Mouse (Mus musculus) cerebellum, adult 9-11 months (tissue): ENCODE results near the gene Pmfbp1.

Source experiments
- DNase-seq: peaks from one replicate; pipeline ENCODE4 v3.0.0; 2022

Gene Pmfbp1

GRCm38 (mm10) chr8:109505560-109505959 lies 11.7 kb downstream of the Pmfbp1 start:
- no peak for DNase-seq

- no peak for DNase-seq
These were observed 30.2 kb downstream of the Pmfbp1 start for GRCm38 (mm10) chr8:109524008-109524407.

GRCm38 (mm10) chr8:109535140-109535990 lies 41.5 kb downstream of the Pmfbp1 start:
- no peak for DNase-seq

GRCm38 (mm10) chr8:109536703-109537102 lies 42.9 kb downstream of the Pmfbp1 start:
- DNase-seq, result peak; percentile 33

GRCm38 (mm10) chr8:109542165-109542564 lies 48.3 kb downstream of the Pmfbp1 start:
- no peak for DNase-seq

- no peak for DNase-seq
These were observed 49.1 kb downstream of the Pmfbp1 start for GRCm38 (mm10) chr8:109542748-109543519.

GRCm38 (mm10) chr8:109544049-109544448 lies 50.2 kb downstream of the Pmfbp1 start:
- DNase-seq, result no peak

GRCm38 (mm10) chr8:109551663-109552062 lies 57.8 kb downstream of the Pmfbp1 start:
- DNase-seq, result no peak

GRCm38 (mm10) chr8:109563881-109564280 lies 70.1 kb downstream of the Pmfbp1 start:
- DNase-seq, result no peak

- no peak for DNase-seq
These were observed 70.9 kb downstream of the Pmfbp1 start for GRCm38 (mm10) chr8:109564766-109565165.

- DNase-seq, result peak; percentile 100
These were observed 71.9 kb downstream of the Pmfbp1 start, which contains the start of the genes Dhx38 and Txnl4b for GRCm38 (mm10) chr8:109565498-109566333. Gene Dhx38 (minus strand): TSS chr8:109565861. Gene Txnl4b (plus strand): TSS chr8:109565892.

- DNase-seq, result no peak
These were observed 77.3 kb downstream of the Pmfbp1 start for GRCm38 (mm10) chr8:109571139-109571538.

- DNase-seq, result no peak
These were observed 82.5 kb downstream of the Pmfbp1 start for GRCm38 (mm10) chr8:109576311-109576710.

GRCm38 (mm10) chr8:109578900-109579301 lies 85.1 kb downstream of the Pmfbp1 start, which contains the start of gene Hp:
Gene Hp (minus strand): TSS chr8:109579172.
- DNase-seq, result no peak

- DNase-seq, result no peak
These were observed 90.5 kb downstream of the Pmfbp1 start for GRCm38 (mm10) chr8:109584293-109584692.

- DNase-seq, result no peak
These were observed 91.0 kb downstream of the Pmfbp1 start for GRCm38 (mm10) chr8:109584830-109585229.

- DNase-seq, result no peak
These were observed 91.8 kb downstream of the Pmfbp1 start for GRCm38 (mm10) chr8:109585652-109586051.

GRCm38 (mm10) chr8:109586972-109587504 lies 93.2 kb downstream of the Pmfbp1 start:
- DNase-seq, result no peak

- DNase-seq, result no peak
These were observed 97.1 kb downstream of the Pmfbp1 start for GRCm38 (mm10) chr8:109590901-109591300.

GRCm38 (mm10) chr8:109591367-109591766 lies 97.5 kb downstream of the Pmfbp1 start:
- no peak for DNase-seq

- DNase-seq, result no peak
These were observed 98.3 kb downstream of the Pmfbp1 start for GRCm38 (mm10) chr8:109592164-109592563.
